Mouse (Mus musculus): Measurements from ENCODE around the gene Creb3l1.

- TF ChIP-seq CTCF (IDR thresholded peaks at IDR 0.05; ENCODE audit: low read depth, low read length) (peak; percentile 65), POLR2A (IDR thresholded peaks at IDR 0.05; ENCODE audit: borderline replicate concordance, low read depth, low read length) (no peak)
Observed at GRCm38 (mm10) chr2:91944170-91944950, 79.9 kb downstream of the Creb3l1 start.

Data from bone marrow macrophage, adult 2 months (primary cell).